Mouse (Mus musculus): Measurements from ENCODE around the gene Mylk2.

- TF ChIP-seq TAL1 (IDR thresholded peaks at IDR 0.05; ENCODE audit: low read length) (no peak), GATA1 (IDR thresholded peaks at IDR 0.05; ENCODE audit: low read length) (no peak)
Measured at GRCm38 (mm10) chr2:152924543-152924942, 13.4 kb downstream of the Mylk2 start.
